Mouse (Mus musculus): ENCODE data around the gene Scfd2.
A peak's percentile ranks its signal among the peaks of the same experiment; 100 is the strongest.

GRCm38 (mm10) chr5:74277712-74278111 lies 253.8 kb downstream of the Scfd2 start:
- TF ChIP-seq POLR2A (IDR thresholded peaks at IDR 0.05; ENCODE audit: extremely low read depth, insufficient read depth, low read length), result no peak
- peak; percentile 94 for TF ChIP-seq CTCF (IDR thresholded peaks at IDR 0.05; ENCODE audit: low read depth, low read length)

Data from liver, adult 2 months (tissue).